Mouse (Mus musculus) kidney, adult 18-20 months (tissue): ENCODE results near the gene Rft1.
A peak's percentile ranks its signal among the peaks of the same experiment; 100 is the strongest.

Source experiments
- DNase-seq: peaks from one replicate; pipeline ENCODE4 v3.0.0; 2021

Gene Rft1

DNA sequence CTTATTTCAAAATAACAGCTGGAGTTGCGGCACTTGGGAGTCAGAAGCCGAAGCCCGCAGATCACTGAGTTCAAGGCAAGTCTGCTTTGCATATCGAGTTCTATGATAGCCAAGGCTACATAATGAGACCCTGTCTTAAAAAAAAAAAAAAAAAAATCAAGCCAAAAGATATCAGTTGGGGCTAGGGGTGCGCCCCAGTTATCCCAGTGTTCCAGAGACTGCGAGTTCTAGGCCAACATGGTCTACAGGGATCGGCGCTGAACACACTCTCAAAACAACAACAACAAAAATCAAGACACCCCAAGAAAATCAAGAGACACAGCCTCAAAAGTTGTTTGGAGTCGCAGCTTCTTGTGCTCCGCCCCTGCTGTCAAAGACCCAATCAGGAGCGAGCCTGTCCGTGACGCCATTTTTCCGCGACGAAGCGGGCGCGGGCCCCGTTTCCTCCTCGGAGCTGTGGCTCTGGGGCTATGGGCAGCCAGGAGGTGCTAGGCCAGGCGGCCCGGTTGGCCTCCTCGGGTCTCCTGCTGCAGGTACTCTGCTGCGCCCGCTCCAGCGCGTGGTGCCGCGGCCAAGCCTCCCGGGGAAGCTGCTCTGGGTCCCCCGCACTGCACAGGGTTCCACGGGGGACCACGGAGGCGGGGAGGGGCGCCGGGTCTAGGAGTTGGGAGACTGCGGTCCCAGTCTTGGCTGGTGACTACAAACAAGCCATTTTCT is at the start of gene Rft1:
TSS of gene Rft1 (plus strand) at position 418 of the 717 bp plus-strand sequence.
- peak; percentile 99 for DNase-seq

DNA sequence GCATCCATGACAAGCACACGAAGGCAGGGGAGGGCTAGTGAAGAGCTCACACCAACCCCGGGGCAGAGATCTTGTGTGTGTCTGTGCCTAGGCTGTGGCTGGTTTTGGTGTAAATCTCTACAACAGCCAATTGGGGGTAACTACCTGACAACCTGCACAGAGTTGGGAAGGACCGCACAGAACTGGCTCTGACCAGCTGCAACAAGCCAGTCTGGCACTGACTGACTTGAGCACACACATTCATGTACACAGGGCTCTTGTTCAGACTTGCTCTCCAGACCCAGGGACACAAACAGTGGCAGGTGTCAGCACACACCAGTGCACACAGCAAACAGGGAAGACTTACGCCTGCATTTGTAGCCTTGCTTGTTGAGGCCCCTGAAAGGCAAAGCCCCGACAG is 47.3 kb upstream of the Rft1 start:
- DNase-seq: no peak

DNA sequence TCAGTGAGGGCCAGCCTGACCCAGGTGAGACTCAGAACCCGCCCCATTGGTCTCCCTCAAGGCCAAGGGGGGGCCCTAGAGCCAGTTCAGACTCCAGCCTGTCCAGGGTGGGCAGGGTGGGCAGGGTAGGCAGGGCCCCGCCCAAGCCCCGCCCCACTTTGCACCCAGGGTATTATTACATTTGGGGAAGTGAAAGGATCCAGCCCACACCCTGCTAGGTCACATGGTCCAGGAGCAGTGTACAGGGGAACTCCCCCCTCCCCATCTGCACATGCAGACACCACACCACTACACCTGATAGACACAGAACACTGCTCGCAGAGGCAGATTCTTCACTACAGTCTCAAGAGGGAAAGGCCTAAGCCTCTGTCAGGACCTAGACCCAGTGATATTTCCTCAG is 46.5 kb upstream of the Rft1 start:
- no peak for DNase-seq

DNA sequence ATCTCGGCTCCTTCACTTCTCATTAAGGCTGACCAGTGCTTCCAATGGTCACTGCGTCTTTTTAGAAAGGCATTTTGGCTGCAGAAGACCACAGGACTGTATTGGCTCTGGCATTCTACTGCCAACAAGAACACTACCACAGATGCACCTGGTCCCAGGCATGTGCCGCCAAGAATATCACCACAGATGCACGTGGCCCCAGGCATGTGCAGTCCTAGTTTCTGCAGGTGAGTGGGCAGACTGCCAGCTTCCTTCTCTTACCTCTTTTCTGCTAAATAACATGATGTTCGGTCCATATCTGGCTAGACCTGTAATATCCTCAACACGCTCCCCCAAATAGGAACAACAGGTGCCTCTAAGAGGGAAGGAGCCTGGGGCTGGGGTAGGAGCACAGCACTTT is 46.0 kb upstream of the Rft1 start:
- no peak for DNase-seq

DNA sequence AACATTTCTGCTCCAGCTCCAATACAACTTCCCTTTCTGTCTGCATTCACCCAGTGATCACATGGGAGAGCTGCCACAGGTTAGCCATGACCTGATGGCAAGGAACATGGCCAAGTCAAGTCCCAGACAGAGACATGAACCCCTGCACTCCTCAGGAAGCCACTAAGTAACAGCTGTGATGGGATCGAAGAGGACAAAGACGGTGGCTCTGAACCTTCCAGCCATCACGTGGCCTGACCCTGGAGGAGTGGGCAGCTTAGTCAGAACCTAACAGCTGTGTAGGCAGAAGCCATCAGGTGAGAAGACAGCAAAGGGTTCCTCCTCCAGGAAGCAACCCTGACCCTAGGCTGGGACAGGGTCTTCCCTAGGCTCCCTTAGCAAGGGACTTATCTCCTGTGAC is 44.7 kb upstream of the Rft1 start:
- DNase-seq: no peak

DNA sequence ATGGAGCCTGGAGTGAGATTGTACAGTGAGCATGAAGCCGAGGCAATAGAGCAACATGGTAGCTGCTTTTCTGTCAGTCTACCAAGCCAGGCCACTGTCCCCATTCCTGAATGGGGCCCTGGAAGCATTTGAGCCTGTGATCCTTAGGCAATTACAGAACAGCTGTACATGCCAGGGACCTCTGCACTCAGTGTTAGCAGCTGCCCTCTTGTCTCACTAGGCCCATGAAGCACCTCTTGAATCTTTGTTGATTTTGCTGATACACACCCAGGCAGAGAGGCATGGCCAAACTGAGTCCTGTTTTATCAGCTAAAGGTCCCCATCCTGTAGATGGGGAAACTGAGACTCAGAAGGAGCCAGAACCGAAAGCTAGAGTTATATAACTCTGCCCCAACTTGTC is 43.9 kb upstream of the Rft1 start:
- DNase-seq: no peak

DNA sequence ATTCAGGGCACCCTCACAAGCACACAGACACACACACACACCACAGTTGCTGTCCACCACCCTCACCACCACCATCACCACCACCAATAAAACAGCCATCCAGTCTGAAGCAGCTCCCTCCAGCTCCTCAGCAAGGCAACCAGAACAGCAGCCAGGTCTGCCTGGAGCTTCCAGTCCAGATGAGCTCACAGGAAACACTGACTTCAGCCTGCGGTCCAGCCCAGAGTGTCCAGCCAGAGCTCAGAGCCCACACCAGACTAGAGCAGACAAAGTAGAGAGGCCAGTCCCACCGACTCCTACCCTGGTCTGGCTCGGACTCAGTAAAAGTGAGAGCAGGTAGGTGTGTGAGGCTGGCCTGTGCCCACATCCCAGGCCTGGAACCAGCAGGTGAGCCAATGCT is 43.2 kb upstream of the Rft1 start:
- DNase-seq: no peak

DNA sequence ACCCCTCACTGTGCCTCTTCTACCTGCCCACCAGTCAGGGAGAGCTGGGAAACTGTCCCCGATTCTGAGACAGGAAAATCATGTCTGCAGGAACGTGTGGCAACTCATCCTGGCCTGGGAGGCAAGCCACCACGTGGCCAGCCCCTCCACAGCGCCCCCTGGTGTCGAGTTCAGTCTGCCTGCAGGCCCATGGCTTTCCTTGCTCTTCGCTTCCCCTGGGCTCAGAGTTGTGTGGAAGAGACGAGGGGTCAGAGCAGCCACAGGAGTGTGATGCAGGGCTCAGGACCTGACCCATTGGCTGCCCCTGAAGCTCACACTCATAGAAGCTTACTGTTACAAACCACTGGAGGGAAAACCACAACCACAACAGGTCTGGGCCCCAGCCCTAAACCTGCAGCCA is 41.6 kb upstream of the Rft1 start:
- peak; percentile 77 for DNase-seq

DNA sequence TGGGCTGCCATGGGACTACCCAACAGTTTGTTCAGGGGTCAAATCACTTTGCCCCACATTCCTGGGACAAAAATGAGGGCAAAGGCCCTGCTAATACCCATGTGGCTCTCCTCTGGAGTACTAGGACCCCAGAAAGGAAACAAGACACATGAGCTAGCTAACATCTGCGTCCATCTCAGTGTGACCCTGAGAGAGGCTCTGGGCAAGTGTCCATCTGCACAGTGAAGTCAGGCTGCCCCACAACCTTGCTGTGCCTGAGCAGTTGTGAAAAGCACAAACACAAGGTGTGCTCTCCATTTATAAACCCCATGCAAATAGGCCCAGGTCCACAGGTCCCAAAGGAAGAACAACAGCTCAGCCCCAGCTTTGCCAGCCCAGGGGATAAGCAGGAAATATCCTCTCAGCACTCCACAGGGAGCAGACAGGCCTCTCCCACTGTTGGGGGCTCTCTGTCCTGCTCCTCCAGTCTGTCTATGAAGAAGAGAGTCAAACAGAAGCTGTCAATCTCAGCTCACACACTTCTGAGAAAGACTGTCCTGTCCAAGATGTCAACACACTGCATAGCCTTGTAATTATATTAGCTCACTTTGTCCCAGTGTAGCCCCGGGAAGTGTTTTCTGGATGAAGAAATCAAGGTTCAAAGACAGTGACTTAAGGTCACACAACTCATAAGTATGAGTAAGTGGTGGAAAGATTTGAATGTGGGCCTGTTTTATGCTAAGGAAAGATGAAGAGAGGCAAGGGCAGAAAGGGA is 41.0 kb upstream of the Rft1 start:
- no peak for DNase-seq

DNA sequence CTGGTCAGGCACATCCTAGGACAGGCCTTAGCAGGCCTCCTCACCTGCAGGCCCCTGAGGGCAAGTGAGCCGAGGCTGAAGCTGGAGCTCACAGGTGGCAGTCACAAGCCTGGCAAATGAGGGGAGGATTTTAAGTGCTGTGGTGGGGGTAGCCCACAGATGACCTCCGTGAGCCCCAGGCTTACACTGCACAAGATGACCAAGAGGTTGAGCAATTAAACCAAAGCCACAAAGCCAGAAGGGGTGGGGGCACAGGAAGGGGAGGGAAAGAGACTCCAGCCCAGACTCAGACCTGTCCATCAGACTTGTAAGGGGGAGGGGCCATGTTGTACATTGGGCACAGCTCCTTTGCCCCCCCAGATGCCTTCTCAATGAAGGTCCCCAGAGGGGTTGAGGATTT is 37.4 kb upstream of the Rft1 start:
- DNase-seq: no peak

DNA sequence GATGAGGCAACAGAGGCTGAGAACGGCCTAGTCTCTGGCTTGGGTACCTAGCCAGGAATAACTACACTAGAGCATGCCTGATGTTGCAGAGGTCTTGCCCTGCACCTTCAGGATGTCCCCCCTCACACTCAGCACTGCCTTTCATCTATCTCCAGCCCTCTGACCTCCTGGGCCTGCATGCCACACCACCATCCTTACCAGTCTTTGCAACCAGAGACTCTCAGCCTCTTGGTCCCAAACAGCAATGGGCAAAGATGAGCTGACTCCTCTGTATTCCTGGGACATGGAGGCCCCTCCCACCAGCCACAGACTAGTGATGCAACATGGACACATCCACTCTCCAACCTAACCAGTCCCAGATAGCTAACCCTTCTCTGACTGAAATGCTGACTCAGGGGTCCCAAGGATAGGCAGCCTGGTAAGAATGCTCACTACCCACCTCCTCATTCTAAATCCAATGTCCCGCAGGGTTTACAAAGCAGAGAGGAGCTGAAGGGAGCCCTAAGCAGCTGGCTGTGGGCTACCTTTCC is 35.3 kb upstream of the Rft1 start:
- DNase-seq: no peak

DNA sequence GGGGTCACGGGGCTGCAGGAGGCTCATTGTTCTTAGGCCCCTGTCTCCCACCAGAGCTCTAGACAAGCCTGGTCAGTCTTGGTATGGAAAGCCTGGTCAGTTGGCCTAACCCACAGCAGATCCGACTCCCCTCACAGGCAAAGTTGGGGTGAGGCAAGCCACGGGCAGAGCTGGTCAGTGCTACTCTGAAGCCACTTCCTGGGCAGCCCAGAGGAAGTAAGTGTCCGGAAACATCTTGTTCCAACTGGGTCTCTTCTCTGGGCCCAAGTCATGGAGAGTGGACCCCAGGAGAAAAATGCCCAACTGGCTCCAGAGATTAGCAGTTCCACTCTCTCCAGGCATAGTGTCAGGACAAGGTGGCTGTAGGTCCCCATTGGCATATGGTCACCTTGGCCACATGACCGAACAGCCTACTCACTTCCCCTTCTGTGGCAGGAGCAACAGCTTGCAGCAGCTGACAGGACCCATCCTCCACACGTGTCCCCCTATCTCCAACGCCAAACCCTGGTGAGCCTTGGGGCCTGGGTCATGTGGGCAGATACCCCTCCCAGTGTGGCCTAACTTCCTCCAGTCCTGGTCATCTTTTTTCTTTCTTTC is 34.1 kb upstream of the Rft1 start:
- DNase-seq: no peak

DNA sequence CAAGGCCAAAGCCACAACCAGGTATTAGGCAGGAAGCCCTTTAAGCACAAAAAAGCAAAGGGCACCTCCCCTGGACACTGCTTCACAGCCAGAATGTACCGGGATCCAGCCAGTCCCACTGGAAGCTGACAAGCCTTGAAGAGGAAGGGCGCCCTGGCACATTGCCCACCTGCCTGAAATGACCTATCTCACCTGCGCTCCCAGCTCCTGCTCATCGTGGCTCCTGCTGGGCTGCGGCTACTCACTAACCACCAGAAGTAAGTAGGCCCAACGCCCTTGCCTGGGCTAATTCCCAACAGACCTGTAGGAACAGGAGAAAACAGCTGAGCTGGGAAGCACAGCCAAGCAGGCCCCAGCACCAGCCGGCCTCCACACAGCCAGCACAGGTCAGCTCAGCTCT is 32.0 kb upstream of the Rft1 start:
- peak; percentile 76 for DNase-seq

DNA sequence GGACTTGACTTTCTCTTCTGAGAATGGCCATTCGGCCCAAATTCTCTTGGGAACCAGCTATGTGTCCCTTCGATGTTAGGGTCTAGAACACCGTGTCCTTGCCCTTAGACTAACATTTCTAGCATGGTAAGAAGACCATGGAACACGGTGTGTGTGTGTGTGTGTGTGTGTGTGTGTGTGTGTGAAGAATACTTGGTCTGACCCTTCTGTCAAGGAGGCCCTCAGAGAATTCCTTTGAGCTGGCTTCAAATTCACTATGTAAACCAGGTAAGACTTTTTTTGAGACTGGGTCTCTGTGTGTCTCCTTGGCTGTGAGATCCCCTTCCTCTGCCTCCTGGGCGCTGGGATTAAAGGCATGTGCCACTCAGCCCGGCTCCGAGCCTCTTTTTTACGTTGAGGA is 31.6 kb upstream of the Rft1 start:
- DNase-seq: no peak

DNA sequence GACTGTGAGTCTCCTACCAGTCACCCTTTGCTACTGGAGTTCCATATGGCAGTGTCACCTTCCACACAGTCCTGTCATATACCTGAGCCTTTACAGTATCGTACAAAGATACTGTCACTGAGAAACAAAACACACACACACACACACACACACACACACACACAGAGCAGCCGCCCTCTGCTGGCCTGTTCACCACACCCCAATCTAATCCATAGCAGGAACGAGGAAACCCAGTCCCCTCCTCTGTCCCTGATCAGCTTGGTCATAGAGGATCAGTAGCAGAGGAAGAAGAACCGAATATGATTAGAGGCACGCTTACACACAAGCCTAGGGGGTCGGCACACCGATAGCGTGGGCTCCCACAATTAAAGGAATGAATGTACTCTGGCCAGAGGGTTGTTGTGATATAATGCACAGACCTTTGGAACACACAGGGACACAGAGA is 29.9 kb upstream of the Rft1 start:
- no peak for DNase-seq

DNA sequence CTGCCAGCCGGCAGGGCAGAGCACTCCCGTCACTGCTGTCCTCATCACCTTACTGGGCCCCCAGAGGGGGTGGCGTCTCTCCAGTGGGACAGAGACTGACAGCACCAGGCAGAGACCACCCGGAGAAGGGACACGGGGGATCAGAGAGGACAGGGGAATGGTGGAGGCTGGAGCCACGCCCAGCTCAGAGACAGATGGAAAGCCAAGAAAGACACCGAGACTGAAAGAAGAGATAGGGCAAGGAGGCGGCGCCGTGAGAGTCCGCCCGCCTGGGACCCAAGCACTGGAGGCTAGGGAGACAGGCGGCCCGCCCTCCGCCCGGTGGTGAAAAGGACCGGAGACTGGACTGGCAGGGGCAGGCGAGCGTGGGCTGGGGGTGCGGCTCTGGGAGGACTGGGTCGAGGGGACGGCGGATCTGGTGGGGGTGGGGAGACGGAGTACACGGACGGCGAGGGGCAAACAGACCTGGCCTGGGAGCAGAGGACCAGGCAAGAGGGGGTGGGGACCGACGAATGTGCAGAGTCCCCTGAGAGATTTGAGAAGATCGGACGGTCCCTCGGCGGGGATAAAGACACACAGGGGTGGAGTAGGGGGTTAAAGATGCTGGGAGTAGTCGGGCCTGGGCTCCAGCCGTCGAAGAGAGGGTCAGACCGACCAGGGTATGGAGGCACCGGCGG is 28.9 kb upstream of the Rft1 start:
- DNase-seq: peak; percentile 66

DNA sequence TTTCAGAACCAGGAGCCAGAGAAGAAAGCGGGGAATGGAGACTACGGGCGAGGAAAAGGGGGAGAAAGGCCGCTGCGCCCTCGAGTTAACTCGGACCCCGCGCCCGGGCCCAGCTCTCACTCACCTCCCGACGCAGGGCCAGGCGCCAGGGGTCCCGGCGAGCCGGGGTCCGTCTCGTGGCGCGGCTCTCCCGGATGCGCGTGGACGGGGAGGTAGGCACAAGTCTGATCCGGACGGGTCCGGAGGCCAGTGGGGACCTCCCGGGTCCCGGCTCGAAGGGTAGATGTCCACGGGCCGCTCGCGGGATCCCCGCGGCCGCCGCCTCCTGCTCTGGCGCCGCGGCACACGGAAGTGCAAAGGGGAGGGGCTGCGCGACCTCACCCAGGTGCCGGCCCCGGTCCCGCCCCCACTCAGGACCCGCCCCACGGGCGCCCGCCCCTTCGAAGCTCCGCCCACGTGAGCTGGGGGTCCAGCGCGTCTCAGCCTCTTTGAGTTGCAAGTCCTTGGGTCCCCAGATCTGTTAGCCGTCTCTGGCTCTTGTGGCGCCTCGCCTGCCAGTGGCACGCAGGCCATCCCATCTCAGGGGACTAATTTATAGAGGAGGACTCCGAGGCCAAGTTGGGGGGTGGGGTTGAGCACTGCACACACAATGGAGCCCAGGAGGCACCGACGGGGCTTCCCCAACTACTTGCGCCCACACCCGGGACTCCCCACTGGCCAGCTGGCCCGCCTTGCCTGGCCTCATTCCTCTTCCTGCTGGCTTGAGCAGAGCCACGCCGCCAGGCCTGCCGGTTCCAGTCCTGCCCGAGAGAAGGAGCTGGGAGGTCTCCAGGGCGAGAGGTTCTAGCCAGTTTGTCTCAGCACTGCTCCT is 28.1 kb upstream of the Rft1 start, which contains the start of gene Prkcd:
TSS of gene Prkcd (minus strand) at position 355 of the 871 bp plus-strand sequence.
- peak; percentile 86 for DNase-seq

DNA sequence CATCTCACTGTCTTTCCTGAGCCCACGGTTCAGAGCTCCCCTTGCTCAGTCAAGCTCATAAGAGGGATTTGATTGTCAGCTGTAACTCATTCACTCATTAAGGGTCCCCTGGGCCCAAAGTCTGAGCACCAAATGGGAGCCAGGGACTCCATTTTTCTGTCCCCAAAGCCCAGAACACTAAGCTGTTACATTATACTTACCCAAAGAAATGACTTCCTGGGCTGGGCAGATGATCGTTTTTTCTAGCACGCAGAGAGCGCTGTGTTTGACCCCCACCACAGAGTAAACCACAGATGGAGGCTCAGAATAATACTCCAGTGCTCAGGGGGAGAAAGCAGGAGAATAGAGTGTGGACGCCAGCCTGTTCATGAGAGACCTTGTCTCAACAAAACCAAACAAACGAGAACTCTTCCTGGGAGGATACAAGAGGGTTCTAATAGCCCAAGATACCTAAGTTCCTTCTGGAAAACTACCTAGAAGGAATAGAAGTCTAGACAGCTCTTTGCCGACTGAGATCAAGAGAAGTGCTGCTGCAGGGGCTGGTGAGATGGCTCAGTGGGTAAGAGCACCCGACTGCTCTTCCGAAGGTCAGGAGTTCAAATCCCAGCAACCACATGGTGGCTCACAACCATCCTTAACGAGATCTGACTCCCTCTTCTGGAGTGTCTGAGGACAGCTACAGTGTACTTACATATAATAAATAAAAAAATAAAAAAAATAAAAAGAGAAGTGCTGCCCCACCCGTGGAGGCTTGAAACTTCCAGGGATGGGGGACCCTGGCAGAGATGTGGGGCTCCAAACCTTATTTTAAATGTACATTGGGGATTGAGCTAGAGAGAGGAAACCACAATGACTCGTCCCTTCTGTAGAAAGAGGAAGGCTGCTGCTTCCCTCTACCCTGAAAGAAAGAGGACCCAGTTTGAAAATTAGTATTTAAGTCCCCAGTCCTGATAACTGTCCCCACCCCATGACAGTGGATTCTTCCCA is 27.1 kb upstream of the Rft1 start:
- DNase-seq: no peak

DNA sequence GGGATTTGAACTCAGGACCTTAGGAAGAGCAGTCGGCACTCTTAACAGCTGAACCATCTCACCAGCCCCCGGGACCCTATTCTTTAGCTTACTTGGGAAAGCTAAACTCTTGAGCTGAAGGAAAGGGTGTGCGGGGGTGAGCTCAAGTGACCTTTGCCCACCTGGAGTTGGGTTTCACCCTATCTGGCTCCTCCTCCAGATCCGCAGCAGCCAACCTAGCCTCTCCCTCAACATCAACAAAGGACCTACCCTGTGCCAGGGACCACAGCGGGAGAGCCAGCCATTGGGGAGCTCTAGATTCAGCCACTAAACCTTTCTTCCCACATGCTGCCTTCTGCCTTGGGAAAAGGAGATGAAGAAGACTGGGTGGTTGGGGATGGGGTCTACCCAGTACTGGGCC is 25.9 kb upstream of the Rft1 start:
- no peak for DNase-seq

DNA sequence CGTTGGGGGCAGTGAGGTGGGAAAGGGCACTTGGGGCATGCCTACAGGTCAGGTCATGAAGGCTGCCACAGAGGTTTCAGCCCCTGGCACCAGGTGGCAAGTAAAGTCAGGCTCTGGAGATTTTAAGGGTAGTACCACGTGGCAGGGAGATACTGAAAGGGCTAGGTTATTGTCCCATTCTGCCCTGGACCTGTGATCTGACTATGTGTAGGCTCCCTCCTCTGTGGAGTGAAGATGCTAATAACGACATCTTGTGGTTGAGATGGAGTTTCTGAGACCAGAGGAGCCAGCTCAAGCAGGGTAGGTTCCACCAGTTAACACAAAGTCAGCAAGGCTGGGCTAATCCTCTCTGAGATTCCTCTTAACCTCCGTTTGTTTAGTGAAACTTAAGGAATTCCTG is 24.3 kb upstream of the Rft1 start:
- DNase-seq: no peak
